In the genomic region with DNA sequence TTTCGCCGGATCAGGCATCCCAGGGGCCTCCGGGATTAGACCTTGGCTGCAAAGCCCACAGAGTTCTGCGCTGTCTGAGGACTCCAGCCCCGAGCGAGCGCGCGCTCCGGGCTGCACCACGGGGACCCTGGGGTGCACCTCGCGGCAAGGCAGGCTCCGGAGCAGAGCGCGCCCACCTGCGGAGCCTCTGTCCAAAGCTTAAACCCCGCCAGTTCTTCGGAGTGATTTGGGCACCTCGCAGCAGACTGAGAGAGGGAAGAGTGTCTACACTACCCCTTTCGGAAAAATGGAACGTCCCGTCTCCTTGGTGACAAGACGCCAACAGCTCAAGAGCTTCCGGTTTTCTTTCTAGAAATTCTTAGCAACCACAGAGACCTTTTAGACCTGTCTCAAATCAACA, we compare ENCODE assay signal across 8 mouse cellular contexts. TPM values are rescaled to one million over a fixed set of nuclear protein-coding genes. Genes with fewer than 3 reads are reported as not detected.
DNase-seq lines count a peak whose midpoint lies in the region; ATAC-seq and TF ChIP-seq lines count a peak whose summit lies in the region.

A gene (minus strand): TSS at position 76 of the 400 bp plus-strand sequence.

- peak within 1 kb of the TSS; percentile 72 for H3K9ac ChIP-seq in intestine, embryonic 14.5 days (ENCODE audit: low read length)
- peak within 1 kb of the TSS; percentile 54; the same call in 1 of the 2 replicates for H3K9ac ChIP-seq in midbrain, postnatal 0 days (replicated peaks; ENCODE audit: low read length, poor library complexity, severe bottlenecking)
- H3K9ac ChIP-seq in stomach, embryonic 15.5 days: peak within 1 kb of the TSS; percentile 22; the same call in 1 of the 2 replicates

- peaks cover 2% of the 10 kb centered on the region; the same call in 1 of the 2 replicates for H3K9me3 ChIP-seq in erythroblast, embryonic 14.5 days (ENCODE audit: control insufficient read depth, low read length)
- no peaks in the 10 kb centered on the region for H3K9me3 ChIP-seq in intestine, embryonic 14.5 days (ENCODE audit: control insufficient read depth, low read length)
- no peaks in the 10 kb centered on the region for H3K9me3 ChIP-seq in midbrain, postnatal 0 days (ENCODE audit: low read length)
- H3K9me3 ChIP-seq in stomach, embryonic 15.5 days: no peaks in the 10 kb centered on the region

- H3K27me3 ChIP-seq in erythroblast, embryonic 14.5 days (ENCODE audit: control insufficient read depth): peaks cover 53% of the 10 kb centered on the region
- H3K27me3 ChIP-seq in intestine, embryonic 14.5 days (replicated peaks; ENCODE audit: control insufficient read depth, insufficient read depth, low read length): peaks cover 5% of the 10 kb centered on the region
- H3K27me3 ChIP-seq in midbrain, postnatal 0 days (ENCODE audit: insufficient read depth, low read length): peaks cover 13% of the 10 kb centered on the region; the same call in 1 of the 2 replicates
- no peaks in the 10 kb centered on the region; the same call in 1 of the 2 replicates for H3K27me3 ChIP-seq in stomach, embryonic 15.5 days (replicated peaks)

- no peaks in the 10 kb centered on the region for H3K36me3 ChIP-seq in erythroblast, embryonic 14.5 days (ENCODE audit: control insufficient read depth)
- no peaks in the 10 kb centered on the region for H3K36me3 ChIP-seq in intestine, embryonic 14.5 days (ENCODE audit: control insufficient read depth, insufficient read depth, low read length)
- no peaks in the 10 kb centered on the region for H3K36me3 ChIP-seq in midbrain, postnatal 0 days (ENCODE audit: insufficient read depth, low read length)
- H3K36me3 ChIP-seq in stomach, embryonic 15.5 days: no peaks in the 10 kb centered on the region

- H3K4me3 ChIP-seq in erythroblast, embryonic 14.5 days (replicated peaks): peak within 1 kb of the TSS; percentile 54
- H3K4me3 ChIP-seq in intestine, embryonic 14.5 days (ENCODE audit: low read depth, low read length): peak within 1 kb of the TSS; percentile 46
- peak within 1 kb of the TSS; percentile 50 for H3K4me3 ChIP-seq in midbrain, postnatal 0 days (ENCODE audit: low read depth, low read length)
- peak within 1 kb of the TSS; percentile 40 for H3K4me3 ChIP-seq in stomach, embryonic 15.5 days (replicated peaks)

- under 1% methylated on average over 25 of the region's 25 CpGs for WGBS in intestine, embryonic 14.5 days
- WGBS in midbrain, postnatal 0 days: 1% methylated on average over 25 of the region's 25 CpGs
- under 1% methylated on average over 25 of the region's 25 CpGs for WGBS in stomach, embryonic 15.5 days

- peak within 1 kb of the TSS; percentile 83 for H3K4me2 ChIP-seq in intestine, embryonic 14.5 days (ENCODE audit: low read length)
- H3K4me2 ChIP-seq in midbrain, postnatal 0 days (ENCODE audit: low read depth, low read length, poor library complexity, severe bottlenecking): peak within 1 kb of the TSS; percentile 78
- H3K4me2 ChIP-seq in stomach, embryonic 15.5 days: peak within 1 kb of the TSS; percentile 82

- peak; percentile 85 for DNase-seq in brain, adult 2 months (ENCODE audit: low read depth, low spot score)
- peak; percentile 24 to 53 for DNase-seq in frontal cortex, postnatal 36 days (ENCODE audit: low spot score in 2 of 2)
- peak; percentile 89 for DNase-seq in intestine, embryonic 14.5 days (ENCODE audit: low spot score)
- peak; percentile 33 for DNase-seq in liver
- peak; percentile 83 for DNase-seq in midbrain, postnatal 0 days (ENCODE audit: low spot score)

- H3K27ac ChIP-seq in intestine, embryonic 14.5 days (ENCODE audit: low read depth): peak within 1 kb of the TSS; percentile 47; the same call in 1 of the 2 replicates
- no peak within 1 kb of the TSS for H3K27ac ChIP-seq in midbrain, postnatal 0 days (ENCODE audit: low read depth, low read length)
- H3K27ac ChIP-seq in stomach, embryonic 15.5 days: no peak within 1 kb of the TSS

- ATAC-seq in erythroblast, adult 5-6 weeks (replicated peaks; ENCODE audit: low FRiP score, poor library complexity, severe bottlenecking): no peak
- ATAC-seq in intestine, embryonic 14.5 days (replicated peaks; ENCODE audit: low FRiP score, low TSS enrichment, low read depth): peak; percentile 68; the same call in 1 of the 2 replicates
- ATAC-seq in midbrain, postnatal 0 days (ENCODE audit: low FRiP score): 0 out of 2 replicates have a peak, but pooled peaks have one; percentile 34
- peak; percentile 73; the same call in 1 of the 2 replicates for ATAC-seq in stomach, embryonic 15.5 days (ENCODE audit: insufficient read depth, low FRiP score, low read depth)

- TF ChIP-seq CTCF in midbrain, postnatal 0 days (IDR thresholded peaks at IDR 0.05): no peak

- peaks cover 17% of the 10 kb centered on the region for H3K4me1 ChIP-seq in erythroblast, embryonic 14.5 days (ENCODE audit: control insufficient read depth)
- H3K4me1 ChIP-seq in intestine, embryonic 14.5 days (replicated peaks; ENCODE audit: control insufficient read depth, insufficient read depth, low read length): peaks cover 4% of the 10 kb centered on the region; the same call in 1 of the 2 replicates
- H3K4me1 ChIP-seq in midbrain, postnatal 0 days (ENCODE audit: insufficient read depth, low read length): 0 out of 2 replicates have a peak, but pooled peaks cover 2% of the 10 kb centered on the region
- H3K4me1 ChIP-seq in stomach, embryonic 15.5 days: peaks cover 7% of the 10 kb centered on the region

RNA-seq across cellular contexts. Expression of the gene that starts here (rescaled TPM):
- not detected in 2 replicates for polyA plus RNA-seq in erythroblast, embryonic 14.5 days (2012)
- total RNA-seq in erythroblast, adult 5-6 weeks (2015; ENCODE audit: low replicate concordance): not detected in 2 replicates
- not detected in 2 replicates for total RNA-seq in erythroblast, adult 5-6 weeks (2017; ENCODE audit: low replicate concordance)
- polyA plus RNA-seq in intestine, embryonic 14.5 days (2014; fragmentation: Nextera tagmentation; extraction: Ambion mirVana): 0.65 and 0.70 TPM in 2 replicates
- 1.0 and 3.3 TPM in 2 replicates for total RNA-seq in midbrain, postnatal 0 days (2014; rRNA removed)
- polyA plus RNA-seq in midbrain, postnatal 0 days (2015; fragmentation: Nextera tagmentation; extraction: Ambion mirVana): 1.2 and 1.3 TPM in 2 replicates
- 0.39 TPM in 2 replicates for polyA plus RNA-seq in stomach, embryonic 15.5 days (2015; fragmentation: Nextera tagmentation; extraction: Ambion mirVana)

Comparison
In these comparisons a context has a peak if more than half of its experiments do, and no peak if none do; other contexts are left out.
1. Peak in DNase-seq, ATAC-seq, H3K4me3 ChIP-seq, H3K27ac ChIP-seq, H3K9ac ChIP-seq and H3K4me2 ChIP-seq in intestine, embryonic 14.5 days; RNA of the gene not detected or under 1 TPM.
2. Peak in ATAC-seq, H3K4me3 ChIP-seq, H3K9ac ChIP-seq and H3K4me2 ChIP-seq in stomach, embryonic 15.5 days; RNA of the gene not detected or under 1 TPM.
3. DNase-seq: peak in every context shown above with its lines; median percentile 89 in intestine, embryonic 14.5 days; 85 in brain, adult 2 months; 83 in midbrain, postnatal 0 days; 38 in frontal cortex, postnatal 36 days; 33 in liver.
4. H3K9ac ChIP-seq: peak in every context shown above with its lines; median percentile 72 in intestine, embryonic 14.5 days; 54 in midbrain, postnatal 0 days; 22 in stomach, embryonic 15.5 days.